Mouse (Mus musculus) left cerebral cortex, adult 9 months (tissue): ENCODE results near the gene Rpl10l.

Experiments
- DNase-seq, 2 experiments: peaks; one replicate each; pipeline ENCODE4 v3.0.0; 2022; ENCODE audit warnings: low spot score in 2 of 2

The Rpl10l gene

DNA sequence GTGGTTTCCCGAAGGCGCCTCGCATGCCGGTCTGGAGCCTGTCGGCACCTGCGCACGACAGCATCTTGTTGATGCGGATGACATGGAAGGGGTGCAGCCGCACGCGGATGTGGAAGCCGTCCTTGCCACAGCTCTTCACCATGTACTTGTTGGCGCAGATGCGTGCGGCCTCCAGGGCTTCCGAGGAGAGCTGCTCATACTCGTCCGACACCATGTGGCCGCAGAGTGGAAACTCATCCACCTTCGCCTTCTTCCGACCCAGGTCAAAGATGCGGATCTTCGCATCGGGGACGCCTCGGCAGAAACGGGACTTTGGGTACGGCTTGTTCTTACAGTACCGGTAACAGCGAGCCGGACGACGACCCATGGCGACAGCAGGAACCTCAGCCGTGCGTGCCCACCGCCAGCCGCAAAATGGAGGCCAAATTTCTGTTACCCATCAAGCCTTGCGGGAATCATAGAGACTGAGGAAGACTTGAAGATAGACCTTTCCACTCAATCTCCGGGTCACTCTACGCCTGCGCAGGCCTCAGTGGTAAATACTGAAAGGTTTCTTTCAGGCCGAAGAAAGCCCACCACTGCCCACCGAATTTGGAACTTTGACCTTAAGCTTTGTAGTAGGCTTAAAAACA is at the start of gene Rpl10l:
Gene Rpl10l (minus strand): TSS at position 411 of the 632 bp plus-strand sequence.
- DNase-seq = no peak

DNA sequence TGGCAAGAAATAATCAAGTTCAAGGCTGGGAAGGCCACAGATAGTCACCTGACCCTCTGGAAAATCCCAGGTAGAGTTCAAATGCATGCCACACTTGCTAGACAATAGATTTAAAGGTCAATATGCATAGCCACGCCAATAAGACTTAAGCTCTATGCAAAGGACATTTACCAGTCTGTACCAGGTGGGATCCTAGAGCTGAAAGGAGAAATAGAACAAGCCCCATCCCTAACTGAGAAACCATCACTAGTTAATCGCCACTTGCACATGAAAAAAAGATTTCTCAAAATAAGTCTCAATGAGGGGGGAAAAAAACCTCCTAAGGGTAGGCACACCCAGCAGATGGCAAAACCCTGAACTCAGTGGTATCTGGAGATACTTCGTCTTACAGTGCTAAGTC is 8.3 kb downstream of the Rpl10l start:
- DNase-seq = no peak

DNA sequence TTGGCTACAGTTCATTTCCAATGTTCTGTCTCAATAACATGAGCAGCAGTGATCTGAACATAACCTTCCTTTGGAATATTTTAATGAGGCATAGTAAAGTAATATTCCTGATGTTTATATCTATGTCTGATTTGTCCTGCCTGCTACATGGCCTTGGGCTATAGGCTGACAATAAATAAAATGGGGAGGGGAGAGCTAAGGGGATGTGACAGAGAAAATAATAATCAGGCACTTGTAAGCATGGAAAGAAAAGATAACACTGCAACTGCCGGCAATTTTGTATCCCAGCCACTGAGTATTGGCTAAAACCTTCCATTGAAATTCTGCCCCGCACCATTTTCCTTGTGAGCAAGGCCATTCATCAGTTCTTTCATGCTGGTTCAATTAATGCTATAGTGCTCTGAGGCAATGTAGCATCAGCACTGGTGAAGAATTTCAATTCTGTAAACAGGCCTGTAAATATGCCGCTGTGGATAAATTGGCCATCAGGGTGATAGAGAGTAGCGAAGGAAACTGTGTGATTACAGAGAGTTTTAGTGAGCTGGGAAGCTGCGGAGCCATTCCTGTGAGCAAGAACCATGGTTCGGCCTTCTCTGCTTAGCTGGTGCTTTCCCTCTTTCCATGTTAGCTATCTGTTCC is 38.6 kb downstream of the Rpl10l start:
- DNase-seq = no peak

DNA sequence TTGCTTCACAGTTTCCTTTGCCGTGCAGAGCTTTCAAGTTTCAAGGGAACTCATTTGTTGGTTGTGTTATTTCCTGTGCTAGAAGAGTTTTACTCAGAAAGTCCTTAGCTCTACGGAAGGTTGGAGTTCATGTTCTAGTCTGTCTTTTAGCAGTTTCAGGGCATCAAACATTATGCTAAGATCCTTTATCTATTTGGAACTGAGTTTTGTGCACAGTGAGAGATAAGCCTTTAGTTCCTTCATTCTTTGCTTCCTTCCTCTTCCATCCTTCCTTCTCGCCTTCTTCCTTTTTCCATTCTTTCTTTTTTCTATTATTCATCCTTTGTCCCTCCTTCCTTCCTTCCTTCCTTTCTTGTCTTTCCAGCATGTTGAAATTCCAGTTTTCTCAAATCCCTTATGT is 50.0 kb downstream of the Rpl10l start:
- DNase-seq = no peak
